Mouse (Mus musculus): ENCODE measurements around the gene Prrt2.
A peak's percentile ranks its signal among the peaks of the same experiment; 100 is the strongest.

Prrt2 gene

DNA sequence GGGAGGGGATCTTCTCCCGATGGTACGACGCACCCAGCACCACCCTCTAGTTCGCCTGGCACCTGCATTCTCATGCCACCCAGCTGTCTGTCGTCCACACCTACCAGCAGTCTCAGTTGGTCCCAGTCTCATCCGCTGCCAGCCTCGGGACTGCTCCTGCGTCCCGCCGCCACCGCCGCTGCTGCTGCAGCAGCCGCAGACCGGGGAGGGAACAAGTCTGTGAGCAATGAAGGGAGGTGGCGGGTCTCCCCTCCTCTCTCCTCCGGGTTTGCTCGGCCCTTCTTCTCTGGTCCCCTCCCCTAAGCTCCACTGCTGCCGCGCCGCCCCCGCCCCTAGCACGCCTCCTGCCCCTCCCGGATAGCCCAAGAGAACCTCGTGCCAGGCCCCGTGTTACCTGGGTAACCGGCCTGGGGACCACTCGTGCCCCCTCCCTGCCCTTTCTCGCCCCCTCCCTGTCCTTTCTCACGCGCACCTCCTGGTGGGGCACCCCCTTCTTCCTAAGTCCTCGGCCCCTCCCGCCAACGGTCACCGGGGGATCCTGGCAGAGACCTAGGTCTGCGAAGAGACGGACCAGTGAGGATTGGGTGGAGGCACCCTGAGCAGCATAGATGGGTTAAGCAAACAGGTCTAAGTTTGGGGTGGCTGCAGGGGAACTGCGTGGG, at the start of gene Prrt2, which contains the start of gene Gm42742:
Gene Prrt2, minus strand, starts transcription at position 311 of the 662 bp plus-strand sequence.
Gene Gm42742, minus strand, starts transcription at position 197 of the 662 bp plus-strand sequence.
- DNase-seq, result peak; percentile 73

DNA sequence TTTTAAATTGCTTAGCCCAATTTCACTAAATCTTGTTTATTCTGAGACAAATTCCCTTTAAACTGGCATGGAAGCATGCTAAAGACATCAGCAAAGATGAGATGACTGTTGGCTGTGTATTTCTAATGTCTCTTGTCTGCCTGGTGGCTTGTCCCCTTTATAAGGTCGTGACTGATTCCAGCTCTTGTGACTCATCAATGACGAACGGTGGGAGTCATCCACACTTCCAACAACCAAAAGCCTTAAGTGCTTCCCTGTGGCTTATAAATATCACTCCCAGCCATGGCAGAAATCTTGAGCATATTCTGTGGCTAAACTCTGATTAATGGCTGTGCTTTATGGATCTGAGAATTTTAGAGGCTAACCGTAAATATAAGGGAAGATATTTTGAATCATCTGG, 45.3 kb upstream of the Prrt2 start:
- DNase-seq, result no peak

DNA sequence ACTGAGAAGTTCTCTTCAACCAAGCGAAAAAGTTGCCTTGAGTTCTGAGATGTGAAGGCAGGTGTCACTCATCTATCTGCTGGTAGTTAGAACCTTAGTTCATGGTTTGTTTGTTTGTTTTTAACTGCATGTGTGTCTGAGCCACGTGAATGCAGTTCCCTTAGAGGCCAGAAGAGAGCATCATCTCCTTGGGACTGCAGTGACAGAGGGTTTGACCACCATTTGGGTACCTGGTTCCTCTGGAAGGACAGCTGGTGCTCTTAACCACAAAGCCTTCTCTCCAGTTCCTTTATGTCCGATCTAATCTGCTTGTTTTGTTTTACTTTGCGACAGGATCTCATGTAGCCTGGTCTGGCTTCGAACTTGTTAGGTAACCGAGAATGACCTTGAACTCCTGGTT, 44.5 kb upstream of the Prrt2 start:
- no peak for DNase-seq

DNA sequence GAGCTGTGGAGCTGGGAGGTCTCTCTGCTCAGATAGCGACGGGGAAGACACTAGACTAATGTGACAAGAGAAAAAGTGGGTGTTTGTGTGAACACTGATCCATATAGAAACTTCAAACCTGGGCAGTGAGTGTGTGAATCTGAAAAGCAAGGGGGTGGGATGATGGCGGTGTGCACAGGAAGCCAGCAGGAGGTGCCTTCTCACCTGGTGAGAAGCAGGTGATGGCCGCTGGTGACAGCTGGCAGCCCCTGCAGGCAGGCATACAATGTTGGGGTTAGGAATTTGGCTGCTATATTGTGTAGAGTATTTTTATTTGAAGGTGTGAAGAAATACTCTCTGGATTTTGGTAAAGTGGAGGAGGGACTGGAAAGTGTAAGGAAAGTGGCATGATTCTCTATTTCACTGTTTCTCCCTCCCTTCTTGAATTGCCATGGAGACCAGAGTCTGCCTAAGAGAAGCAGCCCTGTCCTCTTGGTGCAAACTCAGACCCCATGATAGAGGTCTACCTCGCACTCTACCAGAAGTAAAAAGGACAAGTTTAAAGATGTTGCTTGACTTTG, 34.1 kb upstream of the Prrt2 start:
- peak; percentile 34 for DNase-seq

DNA sequence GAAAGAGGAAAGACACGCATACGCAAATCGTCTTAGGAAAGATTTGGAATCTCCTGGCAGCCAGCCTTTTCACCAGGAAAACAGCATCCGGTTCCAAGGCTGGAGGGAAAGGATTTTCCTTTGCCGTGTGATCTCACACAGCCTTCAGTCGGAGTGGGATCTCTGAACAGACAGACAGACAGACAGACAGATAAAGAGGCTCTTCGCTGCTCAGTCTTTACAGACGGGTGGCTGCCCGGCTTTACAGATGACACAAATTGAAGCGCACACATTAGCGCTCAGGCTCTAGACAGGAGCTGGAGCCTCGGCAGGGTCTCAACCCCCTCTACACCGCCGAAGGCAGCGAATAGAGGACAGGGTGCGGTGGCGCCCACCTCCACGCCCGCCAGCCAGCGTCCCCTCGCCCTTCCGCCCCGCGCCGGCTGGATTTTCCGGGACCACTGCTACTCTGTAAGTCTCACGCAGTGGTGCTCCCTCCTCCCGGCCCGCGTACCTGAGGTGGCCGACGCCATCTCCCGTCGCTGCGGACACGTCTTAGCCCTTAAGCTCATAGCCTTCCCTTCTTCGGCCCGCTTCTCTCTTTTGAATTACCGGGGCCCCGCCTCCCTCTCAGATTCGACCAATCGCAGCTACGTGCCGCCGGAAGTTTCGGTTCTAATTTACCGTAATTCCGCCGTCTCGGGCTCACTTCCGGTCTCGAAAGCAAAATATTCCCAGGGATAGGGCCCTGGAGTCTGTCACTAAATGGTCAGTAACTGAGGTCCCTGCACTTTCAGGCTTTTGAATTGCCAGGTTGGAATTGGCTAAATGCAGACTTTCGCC, 21.1 kb upstream of the Prrt2 start, which contains the start of gene Kif22:
Gene Kif22, minus strand, starts transcription at position 621 of the 822 bp plus-strand sequence.
- peak; percentile 87 for DNase-seq

DNA sequence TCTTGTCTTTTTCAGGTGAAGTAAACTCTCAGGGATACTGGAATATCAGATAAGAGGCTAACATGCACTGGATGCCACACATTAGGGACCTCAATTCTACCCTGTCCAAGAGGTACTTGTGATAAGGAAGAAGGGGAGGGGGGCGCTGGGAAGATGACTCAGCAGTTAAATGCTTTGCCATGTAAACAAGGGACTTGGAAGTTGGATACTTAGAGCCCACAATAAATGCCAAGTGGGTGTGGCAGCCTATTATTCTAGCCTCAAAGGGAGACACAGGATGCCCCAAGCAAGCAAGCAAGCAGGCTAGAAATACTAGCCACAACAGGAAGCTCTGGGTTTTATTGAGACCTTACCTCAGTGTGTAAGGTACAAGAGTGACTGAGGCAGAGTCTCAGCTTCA, 10.2 kb upstream of the Prrt2 start:
- DNase-seq, result no peak

DNA sequence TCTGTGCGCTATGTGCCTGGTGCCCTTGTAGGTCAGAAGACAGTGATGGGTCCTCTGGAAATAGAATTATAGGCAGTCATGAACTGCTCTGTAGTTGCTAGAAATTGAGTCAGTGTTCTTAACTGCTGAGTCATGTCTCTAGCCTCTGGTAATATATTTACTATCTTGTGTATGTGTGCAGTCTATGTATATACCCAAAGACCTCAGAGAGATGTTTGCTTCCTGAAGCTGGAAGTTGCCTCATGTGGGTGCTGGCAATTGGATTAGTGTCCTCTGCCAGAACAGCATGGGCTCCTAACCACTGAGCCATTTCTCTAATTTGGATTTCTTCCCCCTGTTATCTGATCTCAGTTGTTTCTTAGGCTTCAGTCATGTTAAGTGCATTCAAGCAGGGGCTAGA, 9.2 kb upstream of the Prrt2 start:
- no peak for DNase-seq

DNA sequence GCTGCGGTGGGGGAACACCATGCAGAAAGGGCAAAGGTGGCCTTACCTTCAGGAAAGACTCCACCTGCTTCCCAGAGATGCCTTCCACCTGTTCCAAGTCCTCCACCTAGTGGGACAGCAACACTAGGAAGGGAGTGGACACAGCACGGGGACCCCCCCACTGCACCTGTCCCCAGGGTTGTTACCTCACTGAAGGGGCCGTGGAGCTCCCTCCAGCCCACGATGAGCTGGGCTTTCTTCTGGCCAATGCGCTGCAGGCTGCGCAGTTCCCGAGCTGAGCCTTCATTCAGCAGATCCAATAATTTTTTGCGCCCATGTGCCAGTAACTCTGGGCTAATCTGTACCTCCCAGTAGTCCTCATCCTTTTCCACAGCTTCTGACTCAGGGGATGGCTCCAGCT, 6.9 kb upstream of the Prrt2 start:
- DNase-seq, result no peak

DNA sequence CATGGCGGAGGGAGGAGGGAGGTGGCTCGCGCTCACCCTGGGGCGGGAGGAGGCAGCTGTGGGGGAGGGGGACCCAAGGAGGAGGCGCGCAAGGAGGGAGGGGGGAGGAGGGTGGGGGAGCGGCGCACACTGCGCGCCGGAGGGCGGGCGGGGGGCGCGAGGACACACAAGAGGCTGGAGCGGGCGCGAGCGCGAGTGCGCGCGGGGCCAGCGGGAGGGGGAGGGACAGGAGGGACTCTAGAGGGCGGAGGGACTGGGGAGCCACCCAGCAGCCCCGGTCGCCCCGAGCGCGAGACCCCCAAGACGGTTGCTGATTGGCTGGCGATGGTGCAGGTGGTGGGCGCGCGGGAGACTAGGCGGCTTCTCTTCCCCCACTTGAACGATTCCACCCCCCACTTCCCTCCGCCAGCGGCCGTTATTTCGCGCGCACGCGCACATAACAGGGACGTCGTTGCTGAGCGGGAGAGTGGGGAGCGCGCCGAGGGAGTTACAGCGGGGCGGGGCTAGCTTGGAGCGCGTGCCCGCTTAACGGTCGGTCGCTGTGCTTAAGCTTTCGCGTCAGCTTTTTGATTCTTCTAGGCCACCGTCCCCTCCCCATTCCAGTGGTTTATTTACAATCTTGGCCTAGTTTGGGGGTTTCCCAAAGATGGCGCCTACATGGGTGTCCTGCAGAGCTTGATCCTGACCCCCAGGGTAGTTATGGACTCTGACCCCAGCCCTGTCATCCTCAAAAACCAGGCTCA, 6.1 kb upstream of the Prrt2 start, which contains the start of gene Maz:
Gene Maz, minus strand, starts transcription at position 54 of the 743 bp plus-strand sequence.
- peak; percentile 99 for DNase-seq

DNA sequence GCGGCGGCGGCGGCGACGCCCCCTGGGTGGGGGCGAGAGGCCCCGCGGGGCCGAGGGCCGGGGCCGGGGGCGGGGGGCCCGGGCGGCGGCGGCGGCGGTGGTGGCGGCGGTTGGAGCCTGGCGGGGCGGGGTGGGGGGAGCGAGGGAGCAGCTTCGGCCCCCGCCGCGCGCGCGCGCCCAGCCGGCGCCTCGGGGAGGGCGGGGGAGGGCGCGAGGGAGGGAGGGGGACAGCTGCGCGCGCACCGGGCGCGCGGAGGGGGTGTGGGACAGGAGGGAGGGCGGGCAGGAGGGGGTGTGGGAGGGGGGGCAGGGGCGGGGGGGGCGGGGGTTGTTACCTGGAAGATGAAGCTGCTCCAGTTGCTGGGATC, 5.6 kb upstream of the Prrt2 start:
- no peak for DNase-seq

DNA sequence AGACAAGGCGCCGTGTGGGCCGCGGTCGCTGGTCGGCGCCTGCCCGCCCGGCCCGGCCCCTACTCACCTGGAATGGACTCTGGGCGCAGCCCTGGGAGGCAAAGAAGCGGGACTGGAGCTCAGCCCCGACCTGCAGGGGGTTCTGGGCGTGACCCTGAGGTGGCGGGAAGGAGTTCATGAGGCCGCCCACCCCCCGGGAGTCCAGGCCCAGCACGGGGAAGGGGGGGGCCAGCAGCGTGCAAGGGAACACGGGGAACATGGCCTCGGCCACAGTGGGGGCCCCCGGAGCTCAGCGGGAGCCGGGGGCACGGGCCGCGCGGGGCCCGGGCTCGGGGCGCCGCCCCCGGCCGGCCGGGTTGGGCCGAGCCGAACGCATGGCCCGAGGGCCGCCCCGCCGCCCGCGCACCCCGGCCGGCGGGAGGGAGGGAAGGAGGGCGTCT, 5.2 kb upstream of the Prrt2 start:
- no peak for DNase-seq

DNA sequence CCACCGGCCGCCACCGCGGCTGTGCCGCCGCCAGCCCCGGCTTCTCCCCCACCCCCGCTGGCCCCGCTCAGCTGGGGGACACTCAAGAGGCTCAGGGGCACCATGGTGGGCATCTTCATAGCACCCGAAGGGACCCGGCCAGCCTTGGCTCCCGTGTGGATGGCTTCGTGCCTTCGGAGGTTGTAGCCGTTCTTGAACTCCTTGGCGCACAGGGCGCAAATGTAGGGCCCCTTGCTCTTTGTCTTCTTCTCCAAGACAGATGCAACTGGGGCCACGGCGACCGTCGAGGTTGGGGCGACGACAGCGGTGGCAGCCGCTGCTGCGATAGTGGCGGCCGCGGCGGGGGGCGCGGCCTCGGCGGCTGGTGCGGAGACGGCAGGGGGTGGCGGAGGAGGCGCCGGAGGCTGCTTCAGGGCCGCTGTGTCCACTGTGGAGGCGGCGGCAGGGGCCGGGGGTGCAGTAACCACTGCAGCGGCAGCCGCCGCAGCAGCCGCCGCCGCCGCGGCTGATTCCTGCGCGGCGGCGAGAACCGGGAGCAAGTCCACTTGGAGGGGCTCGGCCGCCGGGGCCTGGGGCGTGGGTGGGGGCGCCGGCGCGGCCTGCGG, 4.6 kb upstream of the Prrt2 start:
- no peak for DNase-seq

DNA sequence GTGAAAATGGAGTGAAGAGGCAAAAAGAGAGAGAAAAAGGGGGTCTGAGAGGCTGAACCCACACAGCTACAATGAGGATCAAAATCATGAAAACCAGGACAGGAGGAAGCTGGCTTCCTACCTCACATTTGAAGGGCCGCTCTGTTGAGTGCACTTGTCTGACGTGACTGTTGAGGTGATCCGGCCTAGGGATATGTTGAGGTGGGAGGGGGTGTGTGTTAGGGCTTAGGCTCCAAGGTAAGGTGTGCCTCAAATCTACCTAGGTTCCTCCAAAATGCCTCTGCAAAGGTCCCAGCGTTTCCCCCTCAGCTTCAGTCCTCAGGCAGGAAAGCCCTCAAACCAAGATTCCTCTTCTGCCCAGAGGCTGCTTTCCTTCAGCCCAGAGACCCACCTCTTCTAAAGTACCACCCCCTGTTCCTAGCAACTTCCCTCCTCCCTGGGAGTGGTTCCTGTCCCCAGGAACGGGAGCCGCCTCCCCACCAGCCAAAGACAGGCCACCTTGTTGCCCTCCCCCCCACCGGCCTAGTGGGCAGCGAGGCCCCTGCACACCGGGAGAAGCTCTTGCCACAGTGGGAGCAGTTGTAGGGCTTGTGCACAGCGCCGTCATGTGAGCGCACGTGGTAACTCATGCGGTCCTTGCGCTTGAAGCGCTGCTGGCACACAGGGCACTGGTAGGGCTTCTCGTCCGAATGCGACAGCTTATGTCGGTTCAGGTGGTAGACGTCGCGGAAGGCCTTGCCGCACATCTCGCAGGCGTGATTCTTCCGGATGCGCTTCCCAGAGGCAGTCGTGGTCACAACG, 3.9 kb upstream of the Prrt2 start:
- peak; percentile 85 for DNase-seq

DNA sequence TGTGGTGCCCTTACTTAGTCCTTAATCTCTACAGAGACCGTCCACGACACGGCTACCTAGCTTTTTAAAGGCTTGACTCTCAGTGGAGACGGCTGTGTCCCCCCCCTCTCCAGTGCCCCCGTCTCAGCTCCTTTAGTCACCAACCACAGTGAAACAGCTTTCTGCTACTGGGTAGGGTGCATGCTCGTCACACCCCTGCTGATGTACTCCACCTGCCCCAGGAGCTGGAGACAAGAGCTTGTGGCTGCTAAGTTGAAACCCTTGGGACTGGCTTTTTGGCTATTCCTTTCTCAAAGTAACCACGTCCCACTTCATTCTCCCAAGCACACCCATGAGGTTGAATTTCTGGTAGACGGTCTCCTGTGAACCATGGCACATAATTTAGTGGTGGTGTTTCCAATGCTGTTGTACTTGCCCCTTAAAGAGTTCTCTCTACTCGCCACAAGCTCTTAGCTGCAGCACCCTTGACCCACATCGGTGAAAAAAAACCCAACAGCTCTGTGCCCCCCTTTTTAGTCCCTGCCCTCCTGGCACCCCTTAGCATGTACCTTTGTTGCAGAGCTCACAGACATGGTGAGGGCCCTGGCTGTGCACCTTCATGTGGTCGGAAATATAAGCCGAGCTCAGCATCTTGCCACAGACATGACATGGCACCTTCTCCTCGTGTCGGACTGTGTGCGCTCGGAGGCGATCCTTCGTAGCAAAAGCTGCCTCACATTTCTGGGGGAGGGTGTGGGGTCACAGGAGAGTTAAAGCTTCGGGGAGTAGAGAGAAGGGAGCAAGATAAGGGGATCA, 3.1 kb upstream of the Prrt2 start:
- no peak for DNase-seq

DNA sequence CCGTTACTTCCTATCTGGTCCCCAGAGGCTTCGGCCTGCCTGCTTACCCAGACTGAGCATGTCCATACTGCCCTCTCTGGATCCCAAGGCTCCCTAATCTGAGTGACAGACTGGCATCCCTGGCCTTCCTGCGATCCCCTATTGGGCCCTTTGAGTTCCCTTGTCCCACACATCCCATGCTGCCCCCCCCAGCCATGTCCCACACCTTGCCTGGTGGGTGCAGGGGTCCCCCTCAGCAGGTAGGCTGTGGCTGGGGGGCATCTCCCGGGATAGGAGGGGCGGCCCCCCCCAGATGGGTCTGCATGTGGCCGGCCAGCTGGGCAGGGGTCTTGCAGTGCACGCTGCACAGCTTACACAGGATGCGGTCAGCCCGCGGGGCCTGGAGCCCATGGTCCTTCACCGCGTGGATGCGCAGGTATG, 2.3 kb upstream of the Prrt2 start:
- no peak for DNase-seq

DNA sequence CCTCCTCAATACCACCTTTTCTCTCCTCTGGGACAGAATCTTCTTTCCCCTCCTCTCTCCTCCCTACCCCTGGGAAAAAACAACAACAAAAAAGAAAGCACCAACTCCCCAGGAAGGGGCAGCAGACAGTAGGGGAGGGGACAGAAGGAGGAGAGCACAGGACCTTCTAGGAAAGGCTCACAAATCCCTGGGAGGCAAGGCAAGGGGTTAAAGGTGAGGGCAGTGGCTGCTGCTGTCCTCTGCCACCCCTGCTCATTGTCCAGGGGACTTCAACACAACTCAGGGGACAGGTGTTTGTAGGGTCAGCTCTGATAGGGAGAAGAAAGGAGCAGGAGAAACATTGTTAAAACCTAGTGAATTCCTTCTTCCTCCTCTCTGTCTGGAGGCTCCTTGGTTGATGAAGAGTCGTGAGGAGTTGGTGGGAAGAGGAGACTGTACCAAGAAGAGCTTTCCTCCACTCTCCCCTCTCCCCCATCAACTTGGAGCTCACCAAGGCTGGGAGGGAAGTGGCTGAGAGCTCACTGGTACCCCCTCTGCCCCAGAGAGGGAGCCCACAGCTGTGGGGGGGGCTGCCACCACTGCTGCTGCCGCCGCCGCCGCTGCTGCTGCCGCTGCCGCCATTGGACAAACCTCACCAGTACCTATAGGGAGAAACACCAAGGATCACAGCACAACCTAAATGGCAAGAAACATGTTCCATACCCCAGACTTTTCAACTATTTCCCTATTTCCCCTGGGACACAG, 1.7 kb upstream of the Prrt2 start:
- DNase-seq, result no peak

DNA sequence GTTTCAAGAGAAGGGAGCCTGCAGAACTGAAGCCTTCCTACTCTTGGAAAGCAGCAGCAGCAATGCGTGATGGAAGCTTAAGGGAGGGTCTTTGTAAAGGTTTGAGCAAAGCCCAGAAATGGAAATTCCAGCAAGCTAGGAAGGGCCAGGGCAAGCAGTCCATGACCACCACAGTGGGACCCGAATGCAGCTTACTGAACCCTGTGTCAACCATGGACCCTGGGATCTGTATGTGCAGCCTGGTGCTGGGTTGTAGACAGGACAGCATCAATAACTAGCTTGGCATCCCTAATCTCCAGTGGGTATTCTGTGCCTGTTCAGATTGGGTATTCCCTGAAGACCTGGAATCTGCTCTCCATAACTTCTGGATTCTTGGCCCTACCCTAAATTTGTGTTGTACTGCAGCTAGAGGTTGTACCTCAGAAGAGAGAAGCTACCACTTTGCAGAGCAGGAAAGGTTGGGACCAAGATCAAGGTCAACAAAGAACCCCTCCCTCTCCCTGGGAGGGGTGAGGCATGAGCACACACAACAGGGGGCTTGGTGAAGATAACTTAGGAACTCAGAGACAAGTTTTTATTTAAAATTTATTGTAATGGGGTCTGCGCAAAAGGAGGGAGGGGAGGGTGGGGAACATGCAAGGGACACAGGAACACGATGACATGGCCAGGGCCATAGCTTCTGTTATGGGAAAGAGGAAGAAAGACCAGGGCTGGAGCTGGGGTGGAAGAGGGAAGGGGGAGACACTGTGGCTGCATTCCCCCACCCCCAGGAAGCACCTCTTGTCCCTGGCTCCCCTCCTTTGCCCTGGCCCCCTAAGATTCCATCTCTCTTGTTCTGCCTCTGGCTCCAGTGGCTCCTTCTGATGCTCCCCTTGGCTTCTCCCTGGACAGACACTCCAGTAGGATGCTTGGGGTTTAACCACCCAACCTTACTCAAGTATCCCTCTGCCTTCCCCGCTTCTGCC, 834 bp upstream of the Prrt2 start:
- no peak for DNase-seq

DNA sequence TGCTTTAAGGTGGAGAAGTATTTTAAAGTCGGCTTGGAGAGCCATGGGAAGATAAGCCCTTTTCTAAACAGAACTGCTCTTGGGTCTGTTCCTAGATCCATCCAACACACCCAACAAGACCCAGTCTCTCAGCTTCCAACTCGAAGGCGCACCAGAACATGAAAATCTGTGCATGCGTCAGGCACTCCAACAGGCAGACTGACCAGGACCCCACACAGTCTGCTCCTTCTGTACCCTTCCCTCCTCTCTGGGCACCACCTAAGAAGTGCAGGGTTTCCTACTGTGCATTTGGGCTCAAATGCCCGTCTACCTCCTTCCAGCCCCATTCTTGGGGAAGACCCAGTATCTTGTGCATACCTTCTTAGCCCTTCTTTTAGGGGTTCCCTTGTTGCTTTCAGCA, 520 bp downstream of the Prrt2 start:
- no peak for DNase-seq

DNA sequence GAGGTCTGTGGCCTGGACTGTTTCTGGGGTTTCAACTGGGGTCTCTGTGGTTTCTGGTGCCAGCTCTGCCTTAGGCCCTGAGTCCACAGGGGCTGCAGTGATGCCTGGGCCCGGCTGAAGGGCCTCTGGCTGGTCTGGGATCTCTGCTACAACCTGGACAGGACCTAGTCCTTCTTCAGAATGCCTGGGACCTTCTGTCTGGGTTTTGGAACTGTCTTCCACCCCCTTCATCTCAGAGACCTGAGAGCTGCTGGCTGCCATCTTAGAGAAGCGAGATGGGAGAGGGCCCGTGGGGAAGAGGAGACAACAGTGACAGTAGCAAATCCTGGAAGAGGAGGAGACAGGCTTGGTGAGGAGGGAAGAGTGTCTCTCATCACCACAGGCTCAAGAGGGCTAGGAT, 980 bp downstream of the Prrt2 start:
- DNase-seq, result no peak

Measured in right cerebral cortex, postnatal 25 days (tissue).